Mouse (Mus musculus) kidney, postnatal 4 days (tissue): ENCODE data around the gene Gm47995.
A peak's percentile ranks its signal among the peaks of the same experiment; 100 is the strongest.
"Not testable (repeated sequence)": the region's sequence is repeated elsewhere in the genome, so short reads cannot be mapped to it uniquely, and the experiment has no call there.

ENCODE experiments used
- DNase-seq, 2 experiments: peaks; one replicate each; pipeline ENCODE4 v3.0.0; 2021; ENCODE audit warnings: mixed read lengths in 2 of 2

Gm47995 gene

DNA sequence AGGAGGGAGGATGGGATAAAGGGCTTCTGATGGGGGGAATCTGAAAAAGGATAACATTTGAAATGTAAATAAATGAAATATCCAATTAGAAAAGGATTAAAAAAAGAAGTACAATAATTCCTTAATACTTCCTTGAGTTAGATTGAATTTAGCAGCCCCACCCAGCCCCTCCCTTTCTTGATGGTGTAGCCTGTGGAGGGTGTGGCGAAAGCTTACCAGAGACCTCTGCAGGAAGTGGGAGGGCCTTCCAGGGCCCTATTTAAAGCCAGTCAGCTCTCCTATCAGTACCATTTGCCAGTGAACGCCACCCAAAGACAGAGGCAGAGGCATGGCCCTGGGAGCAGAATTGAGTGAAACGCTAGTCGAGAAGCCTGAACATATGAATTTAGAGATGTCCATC, at the start of gene Gm47995:
TSS of gene Gm47995 (plus strand) at position 329 of the 400 bp plus-strand sequence.
- not testable (repeated sequence) for DNase-seq

DNA sequence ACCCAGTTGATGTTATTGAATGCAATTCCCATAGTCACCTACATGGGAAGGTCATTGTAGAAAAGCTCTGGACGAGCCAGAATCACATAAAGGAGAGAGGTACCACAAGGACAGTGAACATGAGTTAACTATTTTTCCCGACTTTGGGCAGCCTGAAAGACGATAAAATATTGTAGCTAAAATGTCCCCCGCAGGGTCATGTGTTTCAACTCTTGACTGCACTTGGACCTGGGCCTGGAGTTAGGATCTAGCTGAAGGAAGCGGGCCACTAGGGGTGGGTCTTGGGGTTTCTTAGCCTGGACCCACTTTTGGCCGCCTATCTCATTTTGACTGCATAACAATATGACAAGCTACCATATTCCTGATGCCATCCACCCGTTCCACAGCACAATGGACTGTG, 48.0 kb upstream of the Gm47995 start:
- DNase-seq = no peak

DNA sequence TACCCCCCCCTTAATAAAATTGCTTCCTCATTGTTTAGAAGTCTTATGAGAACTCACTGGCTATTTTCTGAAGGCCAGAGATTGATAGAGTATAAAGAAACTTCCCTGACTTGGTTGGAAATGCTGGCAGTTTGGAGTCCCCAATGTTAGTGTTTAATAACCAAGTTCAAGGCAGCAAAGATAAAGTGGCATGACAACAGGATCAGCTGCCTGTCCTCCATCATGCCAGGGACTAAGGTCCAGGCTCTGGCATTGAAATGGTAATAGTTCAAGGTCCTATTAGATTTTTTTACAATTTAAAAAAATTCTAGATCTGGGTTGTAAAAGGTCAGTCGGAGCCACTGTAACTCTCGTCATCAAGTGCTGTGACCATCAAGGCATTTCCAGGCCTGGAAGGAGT, 47.2 kb upstream of the Gm47995 start:
- DNase-seq = no peak

DNA sequence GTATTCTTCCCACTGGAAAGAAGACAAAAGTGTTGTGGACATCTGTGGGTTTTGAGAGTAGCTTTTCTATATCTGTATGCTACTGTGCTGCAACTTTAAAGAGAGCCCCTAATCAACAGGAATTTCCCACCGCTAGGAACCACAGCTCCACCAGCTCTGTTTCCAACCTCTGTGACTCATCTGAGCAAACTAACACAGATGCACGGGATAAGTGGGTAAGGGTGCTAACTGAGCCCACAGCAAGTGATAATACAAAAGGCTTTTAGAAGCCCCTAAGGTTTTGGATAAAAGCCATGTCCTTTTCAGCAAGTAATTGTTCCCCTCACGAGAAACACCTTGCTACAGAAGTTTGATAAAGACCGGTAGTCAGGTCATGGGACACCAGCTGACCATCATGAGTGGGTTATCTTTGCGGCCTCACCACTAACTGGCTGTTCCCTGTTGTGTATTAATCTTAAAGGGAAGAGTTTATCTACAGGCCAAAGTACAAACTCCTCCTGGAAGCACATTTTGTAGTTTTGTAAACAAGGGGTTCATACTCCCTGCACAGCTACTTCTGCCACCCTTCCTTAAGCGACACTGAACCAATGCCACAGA, 45.1 kb upstream of the Gm47995 start:
- DNase-seq = no peak

- not testable (repeated sequence) for DNase-seq
Observed at GRCm38 (mm10) chr1:151154131-151154530, 44.1 kb upstream of the Gm47995 start.

GRCm38 (mm10) chr1:151156129-151156528, 42.1 kb upstream of the Gm47995 start:
- no peak for DNase-seq

GRCm38 (mm10) chr1:151156777-151157632, 41.2 kb upstream of the Gm47995 start:
- no peak for DNase-seq

GRCm38 (mm10) chr1:151157963-151158856, 40.0 kb upstream of the Gm47995 start:
- peak; percentile 33 to 67 for DNase-seq

DNA sequence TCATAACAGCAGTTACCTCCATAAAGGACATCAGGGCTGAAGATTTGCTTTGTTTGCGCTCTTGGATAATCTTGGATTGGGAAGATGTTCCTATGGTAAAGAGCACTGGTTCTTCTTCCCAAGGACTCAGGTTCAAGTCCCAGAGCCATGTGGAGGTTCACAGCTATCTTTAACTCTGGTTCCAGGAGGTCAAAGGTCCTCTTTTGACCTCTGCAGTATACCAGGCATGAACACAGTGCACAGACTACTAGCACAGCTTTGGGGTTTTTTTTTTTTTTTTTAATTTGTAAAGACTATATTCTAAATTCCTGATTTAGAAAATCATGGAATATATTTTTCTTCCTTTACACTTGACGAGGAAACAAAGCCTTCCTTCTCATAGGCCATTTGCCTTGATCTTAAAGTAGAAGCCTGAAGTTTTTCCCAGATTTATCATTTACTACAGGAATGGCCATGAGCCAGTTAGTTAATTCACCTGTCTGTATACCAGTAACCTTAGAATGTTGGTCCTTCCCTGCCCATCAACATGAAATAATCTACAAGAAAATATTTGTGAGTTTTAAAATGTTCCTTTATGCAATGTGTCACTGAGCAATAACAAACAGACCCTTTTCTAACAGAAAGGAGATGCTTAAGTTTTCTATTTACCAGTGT, 39.3 kb upstream of the Gm47995 start:
- no peak for DNase-seq

- no peak for DNase-seq
Observed at GRCm38 (mm10) chr1:151166031-151166430, 32.2 kb upstream of the Gm47995 start.

DNA sequence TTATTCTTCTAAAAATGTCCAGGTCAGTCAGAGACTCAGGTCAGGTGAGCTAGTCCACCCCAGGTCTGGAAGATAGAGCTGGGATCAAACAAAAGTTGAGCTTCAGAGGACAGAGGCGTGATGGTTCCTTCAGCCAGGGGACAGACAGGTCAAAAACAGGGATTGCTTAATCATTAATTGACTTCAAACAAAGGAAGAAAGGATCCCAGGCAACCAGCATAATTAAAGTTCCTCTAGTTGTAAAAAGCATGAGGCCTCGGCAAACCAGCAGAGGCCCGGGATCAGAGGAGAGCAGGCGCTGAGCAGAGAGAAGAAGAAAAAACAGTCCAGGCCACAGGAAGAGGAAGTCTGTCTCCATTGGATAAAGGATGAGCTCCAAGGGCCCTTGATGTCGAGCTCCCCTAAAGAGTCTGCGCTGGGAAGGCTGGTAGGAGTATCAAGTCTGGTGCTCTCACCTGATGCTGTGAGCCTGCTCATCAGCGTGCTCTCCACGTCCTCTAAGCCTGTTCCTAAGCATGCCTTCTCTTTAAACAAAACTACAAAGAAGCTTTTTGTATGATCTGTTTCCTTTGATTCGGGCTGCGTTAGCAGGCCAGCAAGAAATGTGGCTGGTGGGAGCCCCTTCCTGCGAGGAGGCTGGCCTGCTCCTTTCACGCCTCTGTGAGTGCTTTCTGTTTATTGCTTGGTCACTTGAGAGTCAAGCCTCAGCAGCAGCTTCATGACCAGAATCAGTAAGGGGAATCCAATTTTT, 30.8 kb upstream of the Gm47995 start:
- peak; percentile 29 to 54 for DNase-seq

- DNase-seq = no peak
Observed at GRCm38 (mm10) chr1:151168637-151169036, 29.6 kb upstream of the Gm47995 start.

DNA sequence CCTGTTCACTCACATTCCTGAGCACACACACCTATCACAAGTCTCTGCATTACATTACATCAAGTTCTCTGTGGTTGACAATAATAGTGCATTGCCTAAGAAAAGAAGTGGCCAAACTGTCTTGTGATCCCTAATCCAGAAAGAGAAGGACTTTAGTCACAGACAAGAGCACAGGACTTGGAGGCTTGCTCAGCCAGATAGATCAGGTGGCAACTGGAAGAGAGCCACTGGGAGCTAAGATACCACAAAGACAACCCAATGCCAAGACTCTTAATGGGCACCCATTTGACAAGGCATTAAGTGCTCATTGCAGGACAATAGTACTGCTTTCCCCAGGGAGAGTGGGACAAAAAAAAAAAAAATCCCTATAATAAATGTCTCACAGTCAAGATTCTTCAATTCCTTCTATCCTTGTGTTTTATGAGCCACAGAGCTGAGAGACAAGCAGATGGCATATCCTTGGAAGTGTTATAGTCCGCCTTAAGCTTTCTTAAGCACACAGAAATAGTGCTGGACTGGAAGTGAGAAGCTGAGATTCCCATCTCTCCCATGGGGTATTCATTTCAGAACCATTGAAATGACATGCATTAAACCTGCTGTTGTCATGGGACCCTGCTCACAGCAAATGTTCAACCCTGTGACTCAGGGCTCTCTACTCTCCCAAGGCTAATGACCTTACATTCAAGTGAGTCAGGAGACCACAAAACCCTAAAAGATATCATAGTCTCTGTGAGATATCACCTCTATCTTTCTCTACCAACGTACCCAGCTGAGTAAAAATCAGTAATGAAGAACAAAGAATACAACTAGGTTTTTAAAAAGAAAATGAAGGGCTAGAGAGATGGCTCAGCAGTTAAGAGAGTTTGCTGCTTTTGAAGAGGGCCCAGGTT, 26.4 kb upstream of the Gm47995 start:
- DNase-seq = no peak

DNA sequence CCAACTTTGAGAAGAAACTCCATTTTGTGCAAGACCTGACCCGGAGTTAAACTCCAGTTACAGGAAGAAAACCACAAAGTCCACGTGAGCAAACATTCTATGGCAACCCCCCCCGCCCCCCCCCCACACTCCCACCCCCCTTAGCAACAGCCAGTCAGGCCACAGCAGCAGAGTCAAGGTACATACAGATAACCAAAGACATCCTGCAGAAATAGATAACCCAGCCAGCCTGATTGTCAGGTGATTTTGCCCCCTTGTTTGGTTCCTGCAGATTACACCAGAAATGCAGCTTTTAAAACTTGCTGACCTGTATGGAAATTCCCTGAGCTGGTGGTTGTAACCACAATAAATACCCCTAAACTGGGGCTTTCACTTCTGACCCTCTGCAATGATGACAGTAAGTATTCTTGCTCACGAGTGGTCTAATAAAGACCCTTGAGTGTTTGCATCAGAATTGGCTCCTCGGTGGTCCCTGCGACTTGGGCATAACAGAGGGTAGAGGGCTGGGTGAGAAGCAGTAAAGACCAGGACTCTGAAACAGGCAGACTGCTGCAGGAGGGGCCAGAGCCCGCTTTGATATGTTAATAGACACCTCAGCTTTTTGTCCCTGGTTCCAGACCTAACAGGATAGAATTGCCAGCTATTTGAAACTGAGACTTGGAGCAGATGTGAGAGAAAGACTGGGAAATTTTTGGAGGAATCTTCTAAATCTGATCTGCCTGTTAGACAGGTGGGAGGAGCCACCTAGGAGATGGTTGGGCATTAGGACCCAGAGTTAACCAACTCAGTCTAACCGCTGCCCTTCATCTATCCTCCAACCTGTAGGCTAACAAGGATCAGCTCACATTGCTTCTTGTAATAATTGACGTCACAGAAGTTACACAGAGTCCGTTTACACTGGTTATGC, 21.0 kb upstream of the Gm47995 start:
- DNase-seq = peak in 1 of 2 experiments; percentile 47

GRCm38 (mm10) chr1:151177937-151178271, 20.3 kb upstream of the Gm47995 start:
- no peak for DNase-seq

GRCm38 (mm10) chr1:151178505-151179083, 19.7 kb upstream of the Gm47995 start:
- DNase-seq = no peak

GRCm38 (mm10) chr1:151180167-151180566, 18.1 kb upstream of the Gm47995 start:
- DNase-seq = no peak

DNA sequence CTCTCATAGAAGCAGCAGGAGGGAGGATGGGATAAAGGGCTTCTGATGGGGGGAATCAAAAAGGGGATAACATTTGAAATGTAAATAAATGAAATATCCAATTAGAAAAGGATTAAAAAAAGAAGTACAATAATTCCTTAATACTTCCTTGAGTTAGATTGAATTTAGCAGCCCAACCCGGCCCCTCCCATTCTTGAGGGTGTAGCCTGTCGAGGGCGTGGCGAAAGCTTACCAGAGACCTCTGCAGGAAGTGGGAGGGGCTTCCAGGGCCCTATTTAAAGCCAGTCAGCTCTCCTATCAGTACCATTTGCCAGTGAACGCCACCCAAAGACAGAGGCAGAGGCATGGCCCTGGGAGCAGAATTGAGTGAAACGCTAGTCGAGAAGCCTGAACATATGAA, 16.0 kb upstream of the Gm47995 start, which contains the start of gene Gm47985:
TSS of gene Gm47985 (plus strand) at position 272 of the 400 bp plus-strand sequence.
- DNase-seq = not testable (repeated sequence)

DNA sequence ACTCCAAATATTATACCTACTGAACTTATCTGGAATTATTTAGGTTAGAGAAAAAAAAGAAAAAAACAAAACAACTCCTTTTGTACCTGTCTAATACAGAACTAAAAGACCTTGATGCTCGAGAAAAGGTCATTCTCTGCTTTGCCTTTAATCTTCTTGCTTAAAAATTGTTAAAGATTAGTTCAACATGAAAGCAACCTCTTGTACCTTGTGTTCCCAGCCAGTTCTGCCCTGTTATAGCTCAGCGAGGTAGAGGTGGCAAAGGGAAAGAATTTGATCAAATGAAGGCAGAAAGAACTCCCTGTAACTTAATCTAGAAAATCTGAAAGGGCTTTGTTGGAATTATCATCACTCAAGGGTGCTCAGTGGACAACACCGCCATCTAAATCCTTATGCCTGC, 12.1 kb upstream of the Gm47995 start:
- not testable (repeated sequence) for DNase-seq
